Mouse (Mus musculus): ENCODE measurements around the gene Lce1e. TPM values are rescaled to one million over a fixed set of nuclear protein-coding genes. Genes with fewer than 3 reads are reported as not detected.
"Not testable (repeated sequence)": the region's sequence is repeated elsewhere in the genome, so short reads cannot be mapped to it uniquely, and the experiment has no call there.

Gene Lce1e
- polyA plus RNA-seq, 1 experiment from 2014 or later: 326 TPM

GRCm38 (mm10) chr3:92715122-92715521 is 6.2 kb upstream of the Lce1e start:
- Histone ChIP-seq H3K9ac (ENCODE audit: low read length) (no peak overlapping the region), H3K4me2 (replicated peaks; ENCODE audit: low read depth) (no peak overlapping the region), H3K4me1 (replicated peaks; ENCODE audit: control insufficient read depth, insufficient read depth) (no peaks in the 10 kb centered on the region), H3K9me3 (ENCODE audit: control insufficient read depth, low read length) (no peaks in the 10 kb centered on the region), H3K27me3 (ENCODE audit: control insufficient read depth, insufficient read depth, low read length) (no peaks in the 10 kb centered on the region), H3K27ac (replicated peaks) (no peak overlapping the region), H3K4me3 (ENCODE audit: low read depth, low read length) (no peak overlapping the region), H3K36me3 (ENCODE audit: control insufficient read depth, insufficient read depth, low read length) (no peaks in the 10 kb centered on the region)
- DNase-seq (ENCODE audit: low spot score) (no peak), ATAC-seq (ENCODE audit: low FRiP score, low TSS enrichment) (no peak)
- TF ChIP-seq CTCF (IDR thresholded peaks at IDR 0.05; ENCODE audit: low read depth): peak; percentile 54
- TF ChIP-seq EP300 (optimal IDR thresholded peaks at IDR 0.05): no peak

- Histone ChIP-seq H3K9me3 (ENCODE audit: control insufficient read depth, low read length) (no peaks in the 10 kb centered on the region), H3K9ac (ENCODE audit: low read length) (no peak overlapping the region), H3K36me3 (ENCODE audit: control insufficient read depth, insufficient read depth, low read length) (no peaks in the 10 kb centered on the region), H3K4me3 (ENCODE audit: low read depth, low read length) (no peak overlapping the region), H3K27me3 (ENCODE audit: control insufficient read depth, insufficient read depth, low read length) (no peaks in the 10 kb centered on the region), H3K27ac (replicated peaks) (no peak overlapping the region), H3K4me1 (replicated peaks; ENCODE audit: control insufficient read depth, insufficient read depth) (no peaks in the 10 kb centered on the region), H3K4me2 (replicated peaks; ENCODE audit: low read depth) (no peak overlapping the region)
- TF ChIP-seq CTCF (IDR thresholded peaks at IDR 0.05; ENCODE audit: low read depth): no peak
- TF ChIP-seq EP300 (optimal IDR thresholded peaks at IDR 0.05): no peak
- ATAC-seq (ENCODE audit: low FRiP score, low TSS enrichment): no peak
- WGBS: 20% methylated on average over 1 of the region's 1 CpGs
- no peak for DNase-seq (ENCODE audit: low spot score)
Measured at GRCm38 (mm10) chr3:92694613-92695012, 14.3 kb downstream of the Lce1e start.

GRCm38 (mm10) chr3:92691688-92692087 is 17.2 kb downstream of the Lce1e start:
- Histone ChIP-seq H3K36me3 (ENCODE audit: control insufficient read depth, insufficient read depth, low read length) (no peaks in the 10 kb centered on the region), H3K4me3 (ENCODE audit: low read depth, low read length) (no peak overlapping the region)

GRCm38 (mm10) chr3:92689154-92689553 is 19.7 kb downstream of the Lce1e start:
- H3K27ac ChIP-seq (replicated peaks); H3K4me2 ChIP-seq (replicated peaks; ENCODE audit: low read depth); H3K36me3 ChIP-seq (ENCODE audit: control insufficient read depth, insufficient read depth, low read length); H3K9me3 ChIP-seq (ENCODE audit: control insufficient read depth, low read length); H3K27me3 ChIP-seq (ENCODE audit: control insufficient read depth, insufficient read depth, low read length); DNase-seq (ENCODE audit: low spot score); H3K4me3 ChIP-seq (ENCODE audit: low read depth, low read length); H3K9ac ChIP-seq (ENCODE audit: low read length); ATAC-seq (ENCODE audit: low FRiP score, low TSS enrichment); H3K4me1 ChIP-seq (replicated peaks; ENCODE audit: control insufficient read depth, insufficient read depth): not testable (repeated sequence)
- 62% methylated on average over 16 of the region's 16 CpGs for WGBS

More at GRCm38 (mm10) chr3:92691688-92692087, 17.2 kb downstream of the Lce1e start:
- TF ChIP-seq CTCF (IDR thresholded peaks at IDR 0.05; ENCODE audit: low read depth) (no peak), EP300 (optimal IDR thresholded peaks at IDR 0.05) (no peak)
- Histone ChIP-seq H3K27me3 (ENCODE audit: control insufficient read depth, insufficient read depth, low read length) (no peaks in the 10 kb centered on the region), H3K4me1 (replicated peaks; ENCODE audit: control insufficient read depth, insufficient read depth) (no peaks in the 10 kb centered on the region), H3K27ac (replicated peaks) (no peak overlapping the region), H3K9ac (ENCODE audit: low read length) (no peak overlapping the region), H3K9me3 (ENCODE audit: control insufficient read depth, low read length) (no peaks in the 10 kb centered on the region), H3K4me2 (replicated peaks; ENCODE audit: low read depth) (no peak overlapping the region)
- DNase-seq (ENCODE audit: low spot score) (no peak), ATAC-seq (ENCODE audit: low FRiP score, low TSS enrichment) (no peak)

GRCm38 (mm10) chr3:92687110-92687509 is 21.8 kb downstream of the Lce1e start, which contains the start of gene Lce1d:
Lce1d (minus strand) TSS chr3:92687210.
- H3K9me3 ChIP-seq (ENCODE audit: control insufficient read depth, low read length): no peaks in the 10 kb centered on the region
- no peak for DNase-seq (ENCODE audit: low spot score)
- 38% methylated on average over 2 of the region's 2 CpGs for WGBS
- no peak within 1 kb of the TSS for H3K27ac ChIP-seq (replicated peaks)
- no peak within 1 kb of the TSS for H3K4me3 ChIP-seq (ENCODE audit: low read depth, low read length)
- no peak within 1 kb of the TSS for H3K9ac ChIP-seq (ENCODE audit: low read length)
- H3K36me3 ChIP-seq (ENCODE audit: control insufficient read depth, insufficient read depth, low read length): no peaks in the 10 kb centered on the region
- ATAC-seq (ENCODE audit: low FRiP score, low TSS enrichment): no peak
- no peak within 1 kb of the TSS for H3K4me2 ChIP-seq (replicated peaks; ENCODE audit: low read depth)
- TF ChIP-seq CTCF (IDR thresholded peaks at IDR 0.05; ENCODE audit: low read depth): no peak
- TF ChIP-seq EP300 (optimal IDR thresholded peaks at IDR 0.05): no peak
- no peaks in the 10 kb centered on the region for H3K4me1 ChIP-seq (replicated peaks; ENCODE audit: control insufficient read depth, insufficient read depth)
- H3K27me3 ChIP-seq (ENCODE audit: control insufficient read depth, insufficient read depth, low read length): no peaks in the 10 kb centered on the region

GRCm38 (mm10) chr3:92678947-92679346 is 29.9 kb downstream of the Lce1e start, which contains the start of gene Lce1c:
Lce1c (plus strand) TSS chr3:92679247.
- Histone ChIP-seq H3K4me2 (replicated peaks; ENCODE audit: low read depth) (no peak within 1 kb of the TSS), H3K9me3 (ENCODE audit: control insufficient read depth, low read length) (no peaks in the 10 kb centered on the region), H3K4me3 (ENCODE audit: low read depth, low read length) (no peak within 1 kb of the TSS), H3K36me3 (ENCODE audit: control insufficient read depth, insufficient read depth, low read length) (no peaks in the 10 kb centered on the region), H3K27ac (replicated peaks) (no peak within 1 kb of the TSS), H3K9ac (ENCODE audit: low read length) (no peak within 1 kb of the TSS), H3K27me3 (ENCODE audit: control insufficient read depth, insufficient read depth, low read length) (no peaks in the 10 kb centered on the region), H3K4me1 (replicated peaks; ENCODE audit: control insufficient read depth, insufficient read depth) (no peaks in the 10 kb centered on the region)
- DNase-seq (ENCODE audit: low spot score) (no peak), ATAC-seq (ENCODE audit: low FRiP score, low TSS enrichment) (no peak)
- TF ChIP-seq EP300 (optimal IDR thresholded peaks at IDR 0.05): no peak
- no peak for TF ChIP-seq CTCF (IDR thresholded peaks at IDR 0.05; ENCODE audit: low read depth)
- 91% methylated on average over 4 of the region's 4 CpGs for WGBS
